Mouse (Mus musculus) ES-E14 (cell line): Measurements from ENCODE around the gene Gm17571. TPM values are rescaled to one million over a fixed set of nuclear protein-coding genes. Genes with fewer than 3 reads are reported as not detected.

Experiments
- DNase-seq: peaks from one replicate; pipeline ENCODE4 v3.0.0-alpha.2; 2013; ENCODE audit warnings: low read depth, low spot score
- H3K27ac ChIP-seq: 2 replicates; pipeline ENCODE4 v1.5.1; 2012; ENCODE audit warnings: low read depth, mild to moderate bottlenecking, low read length, moderate library complexity, mixed read lengths; ENCODE audit not compliant: poor library complexity, insufficient read depth, severe bottlenecking
- H3K36me3 ChIP-seq: 2 replicates; pipeline ENCODE4 v1.6.1; 2012; ENCODE audit warnings: mild to moderate bottlenecking, low read length, moderate library complexity, mixed read lengths; ENCODE audit not compliant: control insufficient read depth, poor library complexity, insufficient read depth, severe bottlenecking
- H3K4me1 ChIP-seq, 2 experiments: fragments of 150-350 bp in 1 of 2; sonication (generic) in 1 of 2; 2 replicates each; pipeline ENCODE4 v1.6.1; 2012; ENCODE audit warnings: low read length in 2 of 2, mild to moderate bottlenecking in 1 of 2, mixed read lengths in 1 of 2; ENCODE audit not compliant: control insufficient read depth in 2 of 2, insufficient read depth in 2 of 2, poor library complexity in 1 of 2
- H3K4me3 ChIP-seq, 2 experiments: fragments of 150-350 bp in 1 of 2; sonication (generic) in 1 of 2; 2 replicates each; pipeline ENCODE4 v1.5.1; 2012; ENCODE audit warnings: low read length in 2 of 2, low read depth in 1 of 2, mild to moderate bottlenecking in 1 of 2, mixed read lengths in 1 of 2; ENCODE audit not compliant: insufficient read depth in 1 of 2, poor library complexity in 1 of 2, severe bottlenecking in 1 of 2
- H3K9ac ChIP-seq: 2 replicates; pipeline ENCODE4 v1.6.1; 2012; ENCODE audit warnings: low read depth, mild to moderate bottlenecking, low read length, mixed read lengths; ENCODE audit not compliant: poor library complexity, insufficient read depth, severe bottlenecking
- H3K9me3 ChIP-seq: fragments of 150-350 bp; sonication (generic); 2 replicates; pipeline ENCODE4 v1.6.1; 2012; ENCODE audit warnings: low read depth, mild to moderate bottlenecking, low read length; ENCODE audit not compliant: control insufficient read depth, insufficient read depth
- CHD2 ChIP-seq: IDR thresholded peaks from 2 replicates; pipeline ENCODE4 v1.6.1; 2014; ENCODE audit warnings: mild to moderate bottlenecking, low read depth, low read length, inconsistent platforms
- HCFC1 ChIP-seq: IDR thresholded peaks from 2 replicates; pipeline ENCODE4 v1.6.1; 2012; ENCODE audit warnings: low read length, inconsistent platforms, borderline replicate concordance; ENCODE audit not compliant: insufficient read depth
- MAFK ChIP-seq: IDR thresholded peaks from 2 replicates; pipeline ENCODE4 v1.6.1; 2014; ENCODE audit warnings: mild to moderate bottlenecking, low read depth, low read length, inconsistent platforms; ENCODE audit not compliant: insufficient read depth
- ZC3H11A ChIP-seq: IDR thresholded peaks from 2 replicates; pipeline ENCODE4 v1.6.1; 2012; ENCODE audit warnings: low read depth, mild to moderate bottlenecking, inconsistent platforms, low read length, borderline replicate concordance
- ZNF384 ChIP-seq: IDR thresholded peaks from 2 replicates; pipeline ENCODE4 v1.6.1; 2012; ENCODE audit warnings: low read depth, low read length, inconsistent platforms
- in situ Hi-C, 2 experiments: fragments of 600-800 bp; cut with MboI; formaldehyde crosslinking; loops; one replicate each; pipeline ENCODE4 v1.15.1; 2025; ENCODE audit warnings: low sequenced_read_pairs in 2 of 2, inconsistent platforms in 1 of 2; ENCODE audit not compliant: unreplicated experiment in 2 of 2
- total RNA-seq: library from RNA; depleted of rRNA; stranded (reverse); fragments of 300-350 nt; gene quantifications from 2 replicates; pipeline ENCODE4 v1.2.3, GENCODE M21; 2012

Gm17571 gene
- total RNA-seq, 1 experiment: not detected

DNA sequence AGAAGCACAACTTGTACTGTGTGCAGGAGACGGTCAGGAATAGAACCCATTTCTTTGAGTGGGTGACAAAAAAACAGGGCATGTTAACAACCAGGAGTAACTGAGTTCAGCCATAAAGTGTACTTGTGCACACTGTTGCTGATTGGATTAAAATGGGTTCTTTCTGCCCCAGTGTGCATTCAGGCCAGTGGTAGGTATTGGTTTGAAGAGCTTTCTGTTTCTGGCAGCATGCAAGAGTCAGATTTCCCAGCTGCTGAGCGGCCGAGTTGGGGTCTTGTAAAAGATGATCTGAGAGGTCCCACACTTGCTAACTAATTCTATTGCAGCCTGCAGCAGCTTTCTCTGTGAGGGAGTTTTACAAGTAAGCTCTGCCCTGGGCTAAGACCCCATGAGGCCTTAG lies 13.5 kb upstream of the Gm17571 start:
- Histone ChIP-seq H3K36me3 (no peaks in the 10 kb centered on the region), H3K4me3 (no peak overlapping the region), H3K27ac (no peak overlapping the region), H3K9ac (no peak overlapping the region), H3K9me3 (no peaks in the 10 kb centered on the region), H3K4me1 (no peaks in the 10 kb centered on the region)
- in situ Hi-C loops: no loop called here
- no peak for DNase-seq
- TF ChIP-seq MAFK (no peak), HCFC1 (no peak), ZC3H11A (no peak), ZNF384 (no peak), CHD2 (no peak)

DNA sequence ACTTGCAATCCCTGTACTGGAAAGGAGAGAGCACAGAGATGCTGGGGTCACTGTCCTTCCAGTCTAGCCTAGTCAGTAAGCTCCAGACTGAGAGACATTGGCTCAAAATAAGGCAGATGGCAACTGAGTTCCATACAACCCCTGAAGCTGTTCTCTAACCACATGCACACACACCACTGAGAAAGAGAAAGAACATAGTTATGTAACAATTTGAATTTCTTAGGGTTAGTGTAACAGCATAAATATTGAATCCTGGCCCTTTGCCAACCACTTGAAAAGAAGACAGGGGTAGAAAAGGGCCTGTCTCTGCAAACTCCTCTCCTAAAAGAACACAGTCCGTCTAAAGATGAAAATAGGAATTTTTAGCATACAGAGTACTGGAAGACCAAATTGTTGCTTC lies 12.8 kb upstream of the Gm17571 start:
- Histone ChIP-seq H3K9ac (no peak overlapping the region), H3K36me3 (no peaks in the 10 kb centered on the region), H3K27ac (no peak overlapping the region), H3K9me3 (no peaks in the 10 kb centered on the region), H3K4me1 (peaks cover 0 to 2% of the 10 kb centered on the region in 2 experiments; a peak in 1 of 4 replicates), H3K4me3 (no peak overlapping the region)
- TF ChIP-seq HCFC1 (no peak), MAFK (no peak), CHD2 (no peak), ZC3H11A (no peak), ZNF384 (no peak)
- DNase-seq: no peak
- in situ Hi-C loops: no loop called here

DNA sequence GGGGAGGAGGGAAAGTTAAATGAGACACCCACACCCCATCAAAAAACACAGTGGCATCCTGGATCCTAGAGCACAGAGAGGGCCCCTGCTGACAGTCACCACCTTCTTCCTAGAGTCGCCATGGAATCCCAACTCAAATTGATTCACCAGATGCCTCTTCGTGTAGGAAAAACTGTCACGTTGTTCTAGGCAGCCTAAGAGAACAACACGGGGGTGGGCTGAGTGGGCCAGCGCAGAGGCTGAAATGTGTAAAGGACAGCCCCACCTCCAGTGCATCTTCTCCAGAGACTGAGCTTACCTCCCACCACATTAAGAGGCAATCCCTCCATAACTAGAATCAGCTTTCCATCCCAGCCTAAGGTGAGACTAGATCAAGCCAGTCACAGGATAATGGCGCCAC lies 11.2 kb upstream of the Gm17571 start:
- in situ Hi-C loops: no loop called here
- Histone ChIP-seq H3K36me3 (no peaks in the 10 kb centered on the region), H3K4me1 (peaks cover 0 to 2% of the 10 kb centered on the region in 2 experiments; a peak in 1 of 4 replicates), H3K4me3 (no peak overlapping the region), H3K27ac (no peak overlapping the region), H3K9me3 (no peaks in the 10 kb centered on the region), H3K9ac (no peak overlapping the region)
- no peak for DNase-seq
- TF ChIP-seq MAFK: no peak

DNA sequence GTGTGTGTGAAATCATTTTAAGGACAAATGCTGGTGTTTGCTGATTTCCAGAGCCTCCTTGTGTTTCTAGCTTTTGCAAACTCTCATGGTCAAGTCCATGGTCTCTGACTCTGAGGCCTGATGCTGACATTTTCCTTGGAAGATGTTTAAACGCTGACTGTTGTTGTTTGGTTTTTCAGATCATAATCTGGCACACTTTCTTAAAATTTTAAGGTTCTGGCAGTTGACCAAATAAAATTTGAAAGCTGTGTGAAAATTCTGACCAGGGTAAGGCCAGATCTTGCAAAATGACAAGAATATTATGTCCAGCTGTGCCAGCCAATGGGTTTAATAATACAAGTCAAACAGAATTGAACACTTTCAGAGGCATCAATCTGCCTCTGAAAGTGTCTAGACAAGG lies 8.7 kb upstream of the Gm17571 start:
- Histone ChIP-seq H3K9ac (no peak overlapping the region), H3K9me3 (no peaks in the 10 kb centered on the region), H3K27ac (no peak overlapping the region), H3K36me3 (no peaks in the 10 kb centered on the region), H3K4me3 (no peak overlapping the region), H3K4me1 (peaks cover 0 to 2% of the 10 kb centered on the region in 2 experiments; a peak in 1 of 4 replicates)
- in situ Hi-C loops: no loop called here
- no peak for TF ChIP-seq ZNF384
- TF ChIP-seq CHD2: no peak
- no peak for TF ChIP-seq ZC3H11A
- no peak for TF ChIP-seq HCFC1
- TF ChIP-seq MAFK: no peak
- DNase-seq: no peak

DNA sequence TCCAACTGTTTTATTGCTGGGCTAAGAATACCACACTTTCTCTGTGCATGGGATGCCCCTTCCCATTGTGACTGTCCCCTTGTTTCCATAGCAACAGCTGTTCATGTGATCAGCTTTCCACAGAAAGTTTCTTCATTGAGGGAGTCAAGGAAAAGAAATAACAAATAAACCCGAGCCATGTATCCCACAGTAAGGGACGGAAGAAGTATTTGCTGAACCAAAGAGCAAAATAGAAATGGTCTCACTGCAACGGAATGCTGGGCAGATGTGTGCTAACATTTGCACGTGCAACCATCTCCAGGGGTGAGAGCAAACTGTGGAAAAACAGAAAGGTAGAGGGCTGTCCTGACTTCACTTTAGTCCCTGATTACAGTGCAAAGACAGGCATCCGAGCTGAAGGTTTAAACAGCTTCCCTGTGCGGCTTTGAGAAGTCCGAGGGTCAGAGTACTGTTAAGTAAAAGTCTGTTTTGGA lies 8.1 kb upstream of the Gm17571 start:
- DNase-seq: no peak
- in situ Hi-C loops: no loop called here
- Histone ChIP-seq H3K9ac (no peak overlapping the region), H3K9me3 (no peaks in the 10 kb centered on the region), H3K4me3 (no peak overlapping the region), H3K36me3 (no peaks in the 10 kb centered on the region), H3K27ac (no peak overlapping the region), H3K4me1 (peaks cover 0 to 2% of the 10 kb centered on the region in 2 experiments; a peak in 1 of 4 replicates)
- TF ChIP-seq ZC3H11A (no peak), MAFK (no peak), CHD2 (no peak), HCFC1 (no peak), ZNF384 (no peak)
